Mouse (Mus musculus): ENCODE results near the gene Tiam2.

DNA sequence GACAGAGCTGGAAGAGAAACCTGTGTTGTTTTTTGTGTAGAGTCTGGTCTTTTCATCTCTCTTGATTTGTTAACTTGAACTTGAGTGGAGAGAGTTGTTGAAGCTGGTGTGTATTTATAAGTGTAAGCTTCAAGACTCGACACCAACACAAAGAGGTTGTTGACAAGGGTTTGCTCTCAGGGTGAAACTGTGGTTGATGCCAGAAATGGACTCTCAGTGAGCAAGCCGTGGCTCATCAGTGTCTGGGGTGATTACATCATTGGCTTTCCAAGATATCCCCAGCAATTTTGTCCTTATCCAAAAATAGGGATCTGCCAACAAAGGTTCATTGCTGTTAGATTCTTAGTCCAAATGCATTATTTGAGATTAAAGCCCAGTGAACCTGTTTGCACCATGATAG lies 150.2 kb downstream of the Tiam2 start:
- TF ChIP-seq CTCF (IDR thresholded peaks at IDR 0.05; ENCODE audit: low read depth, low read length) (no peak), POLR2A (IDR thresholded peaks at IDR 0.05; ENCODE audit: insufficient read depth, low read length) (no peak)
